Mouse (Mus musculus) monocyte, adult 2 months (primary cell): Measurements from ENCODE around the gene Slc29a3.
A peak's percentile ranks its signal among the peaks of the same experiment; 100 is the strongest.
"Not testable (repeated sequence)": the region's sequence is repeated elsewhere in the genome, so short reads cannot be mapped to it uniquely, and the experiment has no call there.

Experiments
- DNase-seq, 2 experiments: peaks; one replicate each; pipeline ENCODE4 v3.0.0; 2022; ENCODE audit warnings: low spot score in 2 of 2, low read depth in 1 of 2

Gene Slc29a3

GRCm38 (mm10) chr10:60768614-60769013, 16.0 kb upstream of the Slc29a3 start:
- no peak for DNase-seq

- no peak for DNase-seq
Measured at GRCm38 (mm10) chr10:60767400-60767799, 14.8 kb upstream of the Slc29a3 start.

- DNase-seq: no peak
Measured at GRCm38 (mm10) chr10:60762126-60762525, 9.5 kb upstream of the Slc29a3 start.

GRCm38 (mm10) chr10:60760377-60760776, 7.8 kb upstream of the Slc29a3 start:
- peak; percentile 71 to 80 for DNase-seq

- DNase-seq: peak in 1 of 2 experiments; percentile 23
Measured at GRCm38 (mm10) chr10:60756992-60757391, 4.4 kb upstream of the Slc29a3 start.

GRCm38 (mm10) chr10:60756146-60756545, 3.6 kb upstream of the Slc29a3 start:
- DNase-seq: no peak

GRCm38 (mm10) chr10:60753941-60754340, 1.3 kb upstream of the Slc29a3 start:
- no peak for DNase-seq

GRCm38 (mm10) chr10:60753261-60753660, 667 bp upstream of the Slc29a3 start:
- DNase-seq: no peak

- no peak for DNase-seq
Measured at GRCm38 (mm10) chr10:60747667-60748212, 4.9 kb downstream of the Slc29a3 start.

- DNase-seq: no peak
Measured at GRCm38 (mm10) chr10:60746512-60746911, 6.1 kb downstream of the Slc29a3 start.

GRCm38 (mm10) chr10:60744543-60745290, 7.9 kb downstream of the Slc29a3 start:
- DNase-seq: peak; percentile 38 to 45

GRCm38 (mm10) chr10:60743681-60744080, 8.9 kb downstream of the Slc29a3 start:
- no peak for DNase-seq

GRCm38 (mm10) chr10:60742942-60743341, 9.7 kb downstream of the Slc29a3 start:
- DNase-seq: no peak

GRCm38 (mm10) chr10:60742296-60742695, 10.3 kb downstream of the Slc29a3 start:
- not testable (repeated sequence) for DNase-seq

GRCm38 (mm10) chr10:60741435-60741834, 11.2 kb downstream of the Slc29a3 start:
- DNase-seq: no peak

- DNase-seq: no peak
Measured at GRCm38 (mm10) chr10:60739619-60740363, 12.8 kb downstream of the Slc29a3 start.

GRCm38 (mm10) chr10:60737886-60738640, 14.5 kb downstream of the Slc29a3 start:
- no peak for DNase-seq

GRCm38 (mm10) chr10:60737169-60737728, 15.3 kb downstream of the Slc29a3 start:
- no peak for DNase-seq

GRCm38 (mm10) chr10:60735737-60736136, 16.9 kb downstream of the Slc29a3 start:
- no peak for DNase-seq

GRCm38 (mm10) chr10:60733471-60733870, 19.1 kb downstream of the Slc29a3 start:
- DNase-seq: no peak

GRCm38 (mm10) chr10:60732397-60732861, 20.2 kb downstream of the Slc29a3 start:
- DNase-seq: no peak
